Mouse (Mus musculus): ENCODE data around the gene Atf6. TPM values are rescaled to one million over a fixed set of nuclear protein-coding genes. Genes with fewer than 3 reads are reported as not detected.
A peak's percentile ranks its signal among the peaks of the same experiment; 100 is the strongest.

Gene Atf6
- polyA plus RNA-seq, 1 experiment from 2014 or later, result 56.5 TPM

GRCm38 (mm10) chr1:170866992-170867690 is 430 bp downstream of the Atf6 start:
- no peaks in the 10 kb centered on the region for H3K36me3 ChIP-seq (ENCODE audit: inconsistent target)
- H3K27ac ChIP-seq, result peak overlapping the region; percentile 87
- peaks cover 58% of the 10 kb centered on the region for H3K79me2 ChIP-seq (ENCODE audit: inconsistent target)
- 2% methylated on average over 30 of the region's 30 CpGs for WGBS (ENCODE audit: missing documents)
- H3K4me3 ChIP-seq (ENCODE audit: inconsistent target), result peak overlapping the region; percentile 100

- Histone ChIP-seq H3K36me3 (ENCODE audit: inconsistent target) (no peaks in the 10 kb centered on the region), H3K4me3 (ENCODE audit: inconsistent target) (no peak overlapping the region; the same call in 1 of the 2 replicates), H3K79me2 (ENCODE audit: inconsistent target) (peaks cover 76% of the 10 kb centered on the region), H3K27ac (peak overlapping the region; percentile 35)
- 11% methylated on average over 5 of the region's 5 CpGs for WGBS (ENCODE audit: missing documents)
Measured at GRCm38 (mm10) chr1:170865406-170865805, 2.2 kb downstream of the Atf6 start.

GRCm38 (mm10) chr1:170864754-170865153 is 2.8 kb downstream of the Atf6 start:
- 62% methylated on average over 3 of the region's 3 CpGs for WGBS (ENCODE audit: missing documents)
- Histone ChIP-seq H3K36me3 (ENCODE audit: inconsistent target) (no peaks in the 10 kb centered on the region), H3K27ac (peak overlapping the region; percentile 79), H3K79me2 (ENCODE audit: inconsistent target) (peaks cover 82% of the 10 kb centered on the region), H3K4me3 (ENCODE audit: inconsistent target) (no peak overlapping the region)

GRCm38 (mm10) chr1:170864234-170864633 is 3.3 kb downstream of the Atf6 start:
- Histone ChIP-seq H3K27ac (peak overlapping the region; percentile 79), H3K79me2 (ENCODE audit: inconsistent target) (peaks cover 87% of the 10 kb centered on the region), H3K4me3 (ENCODE audit: inconsistent target) (no peak overlapping the region), H3K36me3 (ENCODE audit: inconsistent target) (no peaks in the 10 kb centered on the region)

GRCm38 (mm10) chr1:170863033-170863432 is 4.5 kb downstream of the Atf6 start:
- Histone ChIP-seq H3K4me3 (ENCODE audit: inconsistent target) (peak overlapping the region; percentile 3; the same call in 1 of the 2 replicates), H3K27ac (peak overlapping the region; percentile 79), H3K79me2 (ENCODE audit: inconsistent target) (peaks cover 99% of the 10 kb centered on the region), H3K36me3 (ENCODE audit: inconsistent target) (no peaks in the 10 kb centered on the region)
- 0% methylated on average over 3 of the region's 4 CpGs for WGBS (ENCODE audit: missing documents)

- WGBS (ENCODE audit: missing documents), result 69% methylated on average over 3 of the region's 3 CpGs
- Histone ChIP-seq H3K27ac (peak overlapping the region; percentile 79), H3K4me3 (ENCODE audit: inconsistent target) (peak overlapping the region; percentile 3; the same call in 1 of the 2 replicates), H3K79me2 (ENCODE audit: inconsistent target) (peaks cover 100% of the 10 kb centered on the region), H3K36me3 (ENCODE audit: inconsistent target) (no peaks in the 10 kb centered on the region)
Measured at GRCm38 (mm10) chr1:170862435-170862717, 5.2 kb downstream of the Atf6 start.

- H3K4me3 ChIP-seq (ENCODE audit: inconsistent target), result no peak overlapping the region
- 63% methylated on average over 13 of the region's 13 CpGs for WGBS (ENCODE audit: missing documents)
- H3K79me2 ChIP-seq (ENCODE audit: inconsistent target), result peaks cover 100% of the 10 kb centered on the region
- H3K27ac ChIP-seq, result peak overlapping the region; percentile 79
- no peaks in the 10 kb centered on the region for H3K36me3 ChIP-seq (ENCODE audit: inconsistent target)
Measured at GRCm38 (mm10) chr1:170861671-170862434, 5.7 kb downstream of the Atf6 start.

GRCm38 (mm10) chr1:170858872-170859271 is 8.7 kb downstream of the Atf6 start:
- Histone ChIP-seq H3K36me3 (ENCODE audit: inconsistent target) (no peaks in the 10 kb centered on the region), H3K79me2 (ENCODE audit: inconsistent target) (peaks cover 94% of the 10 kb centered on the region), H3K4me3 (ENCODE audit: inconsistent target) (no peak overlapping the region), H3K27ac (no peak overlapping the region)
- 75% methylated on average over 1 of the region's 2 CpGs for WGBS (ENCODE audit: missing documents)

GRCm38 (mm10) chr1:170857369-170857768 is 10.2 kb downstream of the Atf6 start:
- WGBS (ENCODE audit: missing documents), result 77% methylated on average over 2 of the region's 2 CpGs
- Histone ChIP-seq H3K79me2 (ENCODE audit: inconsistent target) (peaks cover 83% of the 10 kb centered on the region), H3K36me3 (ENCODE audit: inconsistent target) (no peaks in the 10 kb centered on the region), H3K27ac (no peak overlapping the region), H3K4me3 (ENCODE audit: inconsistent target) (no peak overlapping the region)

GRCm38 (mm10) chr1:170855056-170855760 is 12.4 kb downstream of the Atf6 start:
- Histone ChIP-seq H3K4me3 (ENCODE audit: inconsistent target) (no peak overlapping the region), H3K27ac (peak overlapping the region; percentile 98), H3K79me2 (ENCODE audit: inconsistent target) (peaks cover 83% of the 10 kb centered on the region), H3K36me3 (ENCODE audit: inconsistent target) (no peaks in the 10 kb centered on the region)
- WGBS (ENCODE audit: missing documents), result 87% methylated on average over 12 of the region's 13 CpGs

GRCm38 (mm10) chr1:170853604-170854003 is 14.0 kb downstream of the Atf6 start:
- Histone ChIP-seq H3K36me3 (ENCODE audit: inconsistent target) (no peaks in the 10 kb centered on the region; the same call in 1 of the 2 replicates), H3K4me3 (ENCODE audit: inconsistent target) (peak overlapping the region; percentile 9; the same call in 1 of the 2 replicates), H3K27ac (peak overlapping the region; percentile 98), H3K79me2 (ENCODE audit: inconsistent target) (peaks cover 83% of the 10 kb centered on the region)
- WGBS (ENCODE audit: missing documents), result 4% methylated on average over 3 of the region's 3 CpGs

- Histone ChIP-seq H3K27ac (peak overlapping the region; percentile 39; the same call in 1 of the 2 replicates), H3K79me2 (ENCODE audit: inconsistent target) (peaks cover 69% of the 10 kb centered on the region), H3K4me3 (ENCODE audit: inconsistent target) (no peak overlapping the region), H3K36me3 (ENCODE audit: inconsistent target) (peaks cover 11% of the 10 kb centered on the region; the same call in 1 of the 2 replicates)
- 97% methylated on average over 19 of the region's 23 CpGs for WGBS (ENCODE audit: missing documents)
Measured at GRCm38 (mm10) chr1:170850637-170851624, 16.6 kb downstream of the Atf6 start.

GRCm38 (mm10) chr1:170850007-170850406 is 17.6 kb downstream of the Atf6 start:
- 58% methylated on average over 2 of the region's 2 CpGs for WGBS (ENCODE audit: missing documents)
- peak overlapping the region; percentile 39; the same call in 1 of the 2 replicates for H3K27ac ChIP-seq
- H3K4me3 ChIP-seq (ENCODE audit: inconsistent target), result no peak overlapping the region
- H3K79me2 ChIP-seq (ENCODE audit: inconsistent target), result peaks cover 63% of the 10 kb centered on the region
- H3K36me3 ChIP-seq (ENCODE audit: inconsistent target), result peaks cover 11% of the 10 kb centered on the region; the same call in 1 of the 2 replicates
